Mouse (Mus musculus): ENCODE data around the gene Znrf1. TPM values are rescaled to one million over a fixed set of nuclear protein-coding genes. Genes with fewer than 3 reads are reported as not detected.
"Not testable (repeated sequence)": the region's sequence is repeated elsewhere in the genome, so short reads cannot be mapped to it uniquely, and the experiment has no call there.

Gene Znrf1
- polyA plus RNA-seq (2012; rRNA removed): 165 and 166 TPM in 2 replicates

- peaks cover 1% of the 10 kb centered on the region; the same call in 1 of the 2 replicates for H3K4me1 ChIP-seq (ENCODE audit: control insufficient read depth, insufficient read depth, low read length)
- H3K27ac ChIP-seq (ENCODE audit: insufficient read depth, low read length): peak within 1 kb of the TSS; percentile 97
- H3K4me3 ChIP-seq (ENCODE audit: insufficient read depth, low read length): peak within 1 kb of the TSS; percentile 96
- peak; percentile 41; the same call in 1 of the 2 replicates for TF ChIP-seq CTCF (IDR thresholded peaks at IDR 0.05; ENCODE audit: extremely low read depth, insufficient read depth, low read length)
- TF ChIP-seq POLR2A (IDR thresholded peaks at IDR 0.05; ENCODE audit: extremely low read depth, insufficient read depth, low read length): 0 out of 2 replicates have a peak, but pooled peaks have one; percentile 26
These were observed at the start of gene Znrf1 for GRCm38 (mm10) chr8:111536031-111536977. TSS of gene Znrf1 (plus strand) at chr8:111536097.

- TF ChIP-seq POLR2A (IDR thresholded peaks at IDR 0.05; ENCODE audit: extremely low read depth, insufficient read depth, low read length): no peak
- no peak for TF ChIP-seq CTCF (IDR thresholded peaks at IDR 0.05; ENCODE audit: extremely low read depth, insufficient read depth, low read length)
- H3K27ac ChIP-seq (ENCODE audit: insufficient read depth, low read length): no peak overlapping the region
These were observed 45.8 kb upstream of the Znrf1 start for GRCm38 (mm10) chr8:111490034-111490591.

DNA sequence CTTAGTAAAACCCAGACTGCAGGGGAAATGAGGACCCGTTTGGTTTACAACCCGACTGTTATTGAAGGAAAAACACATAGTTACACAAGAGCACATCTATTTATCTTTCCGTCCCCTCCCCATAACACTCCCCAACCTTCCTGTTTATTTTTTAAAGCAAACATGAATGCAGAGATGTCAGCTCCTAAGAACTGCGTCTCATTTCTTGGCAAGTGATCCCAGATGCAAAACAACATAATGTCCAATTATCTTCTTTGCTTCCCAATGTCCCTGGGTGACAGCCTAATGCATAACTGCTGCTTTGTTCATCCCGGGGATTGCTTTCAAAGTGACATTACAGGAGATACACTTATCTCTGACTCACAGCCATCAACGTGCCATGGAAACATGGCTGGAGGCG, 44.7 kb upstream of the Znrf1 start:
- Histone ChIP-seq H3K4me1 (ENCODE audit: control insufficient read depth, insufficient read depth, low read length) (0 out of 2 replicates have a peak, but pooled peaks cover 2% of the 10 kb centered on the region), H3K27ac (ENCODE audit: insufficient read depth, low read length) (0 out of 2 replicates have a peak overlapping the region, but pooled peaks have one; percentile 6), H3K4me3 (ENCODE audit: insufficient read depth, low read length) (no peak overlapping the region)
- no peak for TF ChIP-seq CTCF (IDR thresholded peaks at IDR 0.05; ENCODE audit: extremely low read depth, insufficient read depth, low read length)
- TF ChIP-seq POLR2A (IDR thresholded peaks at IDR 0.05; ENCODE audit: extremely low read depth, insufficient read depth, low read length): no peak

More at GRCm38 (mm10) chr8:111490034-111490591, 45.8 kb upstream of the Znrf1 start:
- Histone ChIP-seq H3K4me1 (ENCODE audit: control insufficient read depth, insufficient read depth, low read length) (0 out of 2 replicates have a peak, but pooled peaks cover 2% of the 10 kb centered on the region), H3K4me3 (ENCODE audit: insufficient read depth, low read length) (no peak overlapping the region)

DNA sequence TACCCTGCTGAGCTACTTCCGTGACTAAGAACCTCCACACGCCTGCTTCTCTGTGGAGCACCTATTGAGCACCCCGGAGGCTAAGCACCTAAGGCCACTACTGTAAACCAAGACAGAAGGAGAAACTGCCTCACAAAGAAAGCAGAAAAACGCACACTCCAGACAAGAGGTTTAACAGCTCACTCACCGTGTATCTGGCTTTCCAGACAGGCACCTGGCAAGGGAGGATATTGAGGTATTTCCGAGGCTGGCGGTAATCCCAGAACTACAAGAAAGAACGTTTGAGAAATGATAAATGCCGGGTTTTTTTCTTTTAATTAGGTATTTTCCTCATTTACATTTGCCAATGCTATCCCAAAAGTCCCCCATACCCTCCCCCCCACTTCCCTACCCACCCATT, 43.4 kb upstream of the Znrf1 start:
- no peak for TF ChIP-seq CTCF (IDR thresholded peaks at IDR 0.05; ENCODE audit: extremely low read depth, insufficient read depth, low read length)
- TF ChIP-seq POLR2A (IDR thresholded peaks at IDR 0.05; ENCODE audit: extremely low read depth, insufficient read depth, low read length): no peak

DNA sequence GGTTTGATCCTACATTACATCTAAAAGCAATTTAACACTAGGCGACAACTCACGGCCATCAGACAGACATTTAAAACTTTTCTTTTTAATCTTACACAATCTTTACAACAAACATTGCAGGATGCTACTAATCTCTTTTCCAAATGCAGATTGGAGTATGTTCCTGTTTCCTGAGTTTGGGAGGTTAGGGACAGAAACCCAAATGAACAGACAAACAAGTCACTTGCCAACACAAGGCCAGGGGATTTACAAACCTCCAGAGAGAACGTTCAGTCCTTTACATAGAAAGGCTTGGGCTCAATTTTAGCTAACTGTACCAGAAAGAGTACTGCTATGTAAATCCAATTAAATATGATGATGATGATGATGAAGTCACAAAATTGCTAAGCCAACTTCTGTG, 42.7 kb upstream of the Znrf1 start:
- H3K4me3 ChIP-seq (ENCODE audit: insufficient read depth, low read length): no peak overlapping the region
- H3K4me1 ChIP-seq (ENCODE audit: control insufficient read depth, insufficient read depth, low read length): 0 out of 2 replicates have a peak, but pooled peaks cover 2% of the 10 kb centered on the region
- H3K27ac ChIP-seq (ENCODE audit: insufficient read depth, low read length): no peak overlapping the region
- TF ChIP-seq POLR2A (IDR thresholded peaks at IDR 0.05; ENCODE audit: extremely low read depth, insufficient read depth, low read length) (no peak), CTCF (IDR thresholded peaks at IDR 0.05; ENCODE audit: extremely low read depth, insufficient read depth, low read length) (no peak)

More for the DNA sequence above, 43.4 kb upstream of the Znrf1 start:
- no peak overlapping the region for H3K27ac ChIP-seq (ENCODE audit: insufficient read depth, low read length)
- H3K4me1 ChIP-seq (ENCODE audit: control insufficient read depth, insufficient read depth, low read length): 0 out of 2 replicates have a peak, but pooled peaks cover 2% of the 10 kb centered on the region
- H3K4me3 ChIP-seq (ENCODE audit: insufficient read depth, low read length): no peak overlapping the region

- no peak for TF ChIP-seq POLR2A (IDR thresholded peaks at IDR 0.05; ENCODE audit: extremely low read depth, insufficient read depth, low read length)
- no peak for TF ChIP-seq CTCF (IDR thresholded peaks at IDR 0.05; ENCODE audit: extremely low read depth, insufficient read depth, low read length)
These were observed 39.6 kb upstream of the Znrf1 start for GRCm38 (mm10) chr8:111496326-111496725.

GRCm38 (mm10) chr8:111498249-111498648, 37.6 kb upstream of the Znrf1 start:
- H3K4me1 ChIP-seq (ENCODE audit: control insufficient read depth, insufficient read depth, low read length); H3K27ac ChIP-seq (ENCODE audit: insufficient read depth, low read length); H3K4me3 ChIP-seq (ENCODE audit: insufficient read depth, low read length): not testable (repeated sequence)

More at GRCm38 (mm10) chr8:111496326-111496725, 39.6 kb upstream of the Znrf1 start:
- no peak overlapping the region for H3K27ac ChIP-seq (ENCODE audit: insufficient read depth, low read length)
- H3K4me1 ChIP-seq (ENCODE audit: control insufficient read depth, insufficient read depth, low read length): 0 out of 2 replicates have a peak, but pooled peaks cover 2% of the 10 kb centered on the region
- H3K4me3 ChIP-seq (ENCODE audit: insufficient read depth, low read length): no peak overlapping the region

DNA sequence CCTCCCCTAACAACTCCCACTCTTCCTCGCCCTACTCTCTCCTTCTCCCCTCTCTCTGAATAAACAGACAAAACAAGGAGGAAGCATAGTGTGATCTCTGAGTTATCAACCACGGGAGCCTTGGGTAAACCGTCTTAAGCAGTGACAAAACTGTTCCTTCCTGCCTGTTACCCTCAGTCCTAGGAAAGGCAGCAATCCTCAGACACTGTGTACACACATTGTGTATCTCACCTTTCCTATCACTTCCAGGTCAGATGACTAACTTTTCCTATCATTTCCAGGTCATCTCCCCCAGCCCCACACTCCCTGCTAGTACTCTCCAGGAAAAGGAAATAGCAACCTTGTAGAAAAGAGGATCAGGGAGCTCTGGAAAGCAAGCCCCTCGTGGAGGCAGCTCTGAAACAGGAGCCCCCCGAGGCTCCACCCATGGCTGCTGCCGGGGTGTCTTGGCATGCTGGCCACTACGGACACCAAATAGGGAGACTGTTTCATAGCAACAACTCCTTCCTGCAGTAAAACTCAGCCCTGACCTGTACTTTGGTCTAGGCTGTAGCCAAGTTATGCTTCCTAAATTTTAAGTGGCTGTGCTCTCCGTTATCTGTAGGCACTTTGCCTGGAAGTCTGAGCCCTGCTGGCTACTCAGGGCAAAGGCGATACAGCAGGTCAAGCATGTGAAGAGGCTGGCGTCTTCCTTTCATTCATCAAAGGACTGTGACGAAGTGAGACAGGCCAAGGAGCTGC, 34.0 kb upstream of the Znrf1 start:
- H3K4me3 ChIP-seq (ENCODE audit: insufficient read depth, low read length): no peak overlapping the region
- H3K4me1 ChIP-seq (ENCODE audit: control insufficient read depth, insufficient read depth, low read length): no peaks in the 10 kb centered on the region
- TF ChIP-seq POLR2A (IDR thresholded peaks at IDR 0.05; ENCODE audit: extremely low read depth, insufficient read depth, low read length) (no peak), CTCF (IDR thresholded peaks at IDR 0.05; ENCODE audit: extremely low read depth, insufficient read depth, low read length) (no peak)
- H3K27ac ChIP-seq (ENCODE audit: insufficient read depth, low read length): no peak overlapping the region

DNA sequence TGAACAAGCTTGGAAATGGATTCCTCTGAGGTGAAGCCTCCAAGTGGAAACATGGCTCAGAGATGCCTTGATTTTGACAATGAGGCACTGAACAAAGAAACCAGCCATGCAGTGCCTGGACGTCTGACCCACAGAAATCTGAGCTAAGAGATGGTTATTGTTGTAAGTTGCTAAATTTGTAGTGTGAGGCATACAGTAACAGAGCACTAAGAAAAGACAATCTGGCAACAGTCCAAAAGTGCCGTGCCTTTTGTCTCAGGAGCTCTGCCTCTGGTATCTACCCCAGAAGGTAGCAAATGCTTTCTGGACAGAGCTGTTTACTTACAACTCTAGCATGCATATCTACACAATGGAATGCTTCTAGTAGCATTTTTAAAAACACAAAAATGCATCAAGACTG, 27.3 kb upstream of the Znrf1 start:
- no peak for TF ChIP-seq POLR2A (IDR thresholded peaks at IDR 0.05; ENCODE audit: extremely low read depth, insufficient read depth, low read length)
- TF ChIP-seq CTCF (IDR thresholded peaks at IDR 0.05; ENCODE audit: extremely low read depth, insufficient read depth, low read length): no peak
- Histone ChIP-seq H3K4me3 (ENCODE audit: insufficient read depth, low read length) (no peak overlapping the region), H3K4me1 (ENCODE audit: control insufficient read depth, insufficient read depth, low read length) (peaks cover 3% of the 10 kb centered on the region), H3K27ac (ENCODE audit: insufficient read depth, low read length) (no peak overlapping the region)
